Mouse (Mus musculus) limb, embryonic 12.5 days (tissue): ENCODE measurements around the gene Esrrb. TPM values are rescaled to one million over a fixed set of nuclear protein-coding genes. Genes with fewer than 3 reads are reported as not detected.

Experiments
- ATAC-seq: fragments of 200-750 bp; cut with Nextera tagmentation; 2 replicates; pipeline ENCODE4 v1.8.0; 2017; ENCODE audit warnings: low read depth, moderate TSS enrichment; ENCODE audit not compliant: insufficient number of reproducible peaks, insufficient read depth, low FRiP score, low TSS enrichment
- H3K27ac ChIP-seq: fragments of 300-500 bp; sonication (generic); 2 replicates; pipeline ENCODE4 v1.5.1; 2016; ENCODE audit warnings: mild to moderate bottlenecking, moderate library complexity
- H3K27me3 ChIP-seq: fragments of 300-500 bp; sonication (generic); 2 replicates; pipeline ENCODE4 v1.6.1; 2016; ENCODE audit warnings: mild to moderate bottlenecking, moderate library complexity
- H3K36me3 ChIP-seq: fragments of 300-500 bp; sonication (generic); 2 replicates; pipeline ENCODE4 v1.6.1; 2016; ENCODE audit warnings: mild to moderate bottlenecking, moderate library complexity
- H3K4me1 ChIP-seq: fragments of 300-500 bp; sonication (generic); replicated peaks from 2 replicates; pipeline ENCODE4 v1.6.1; 2016
- H3K4me2 ChIP-seq: fragments of 300-500 bp; sonication (generic); 2 replicates; pipeline ENCODE4 v1.6.1; 2016; ENCODE audit warnings: mild to moderate bottlenecking, moderate library complexity
- H3K4me3 ChIP-seq: fragments of 300-500 bp; sonication (generic); replicated peaks from 2 replicates; pipeline ENCODE4 v1.5.1; 2016; ENCODE audit warnings: mild to moderate bottlenecking
- H3K9ac ChIP-seq: fragments of 300-500 bp; sonication (generic); replicated peaks from 2 replicates; pipeline ENCODE4 v1.6.1; 2016; ENCODE audit warnings: mild to moderate bottlenecking, moderate library complexity
- H3K9me3 ChIP-seq: fragments of 300-500 bp; sonication (generic); 2 replicates; pipeline ENCODE4 v1.6.1; 2016; ENCODE audit warnings: mild to moderate bottlenecking, moderate library complexity
- WGBS: fragments of 180-500 bp; shearing (Covaris S2); methylation state at CpG from one replicate; pipeline ENCODE4 v1.1.7; 2016; 5-methylcytosine and 5-hydroxymethylcytosine counted together
- polyA plus RNA-seq: library from polyadenylated mRNA; unstranded; fragments of >200 nt; fragmentation: Nextera tagmentation; extraction: Ambion mirVana; gene quantifications from 2 replicates; pipeline ENCODE4 v1.2.1, GENCODE M21; 2016

The Esrrb gene
- polyA plus RNA-seq, 1 experiment from 2014 or later, result 0.74 TPM

GRCm38 (mm10) chr12:86364285-86364684 is 3.4 kb downstream of the Esrrb start:
- Histone ChIP-seq H3K27ac (peak overlapping the region; percentile 35; the same call in 1 of the 2 replicates), H3K9me3 (no peaks in the 10 kb centered on the region), H3K27me3 (peaks cover 37% of the 10 kb centered on the region), H3K4me1 (peaks cover 60% of the 10 kb centered on the region), H3K9ac (no peak overlapping the region), H3K4me3 (no peak overlapping the region), H3K4me2 (peak overlapping the region; percentile 19; the same call in 1 of the 2 replicates), H3K36me3 (no peaks in the 10 kb centered on the region)
- 9% methylated on average over 5 of the region's 5 CpGs for WGBS
- no peak for ATAC-seq

GRCm38 (mm10) chr12:86364756-86365155 is 3.8 kb downstream of the Esrrb start:
- peaks cover 55% of the 10 kb centered on the region for H3K4me1 ChIP-seq
- H3K4me2 ChIP-seq, result peak overlapping the region; percentile 30; the same call in 1 of the 2 replicates
- no peaks in the 10 kb centered on the region for H3K36me3 ChIP-seq
- ATAC-seq, result no peak
- no peak overlapping the region for H3K4me3 ChIP-seq
- peak overlapping the region; percentile 35; the same call in 1 of the 2 replicates for H3K27ac ChIP-seq
- WGBS, result 5% methylated on average over 5 of the region's 5 CpGs
- H3K9me3 ChIP-seq, result no peaks in the 10 kb centered on the region
- peaks cover 37% of the 10 kb centered on the region for H3K27me3 ChIP-seq
- no peak overlapping the region for H3K9ac ChIP-seq

DNA sequence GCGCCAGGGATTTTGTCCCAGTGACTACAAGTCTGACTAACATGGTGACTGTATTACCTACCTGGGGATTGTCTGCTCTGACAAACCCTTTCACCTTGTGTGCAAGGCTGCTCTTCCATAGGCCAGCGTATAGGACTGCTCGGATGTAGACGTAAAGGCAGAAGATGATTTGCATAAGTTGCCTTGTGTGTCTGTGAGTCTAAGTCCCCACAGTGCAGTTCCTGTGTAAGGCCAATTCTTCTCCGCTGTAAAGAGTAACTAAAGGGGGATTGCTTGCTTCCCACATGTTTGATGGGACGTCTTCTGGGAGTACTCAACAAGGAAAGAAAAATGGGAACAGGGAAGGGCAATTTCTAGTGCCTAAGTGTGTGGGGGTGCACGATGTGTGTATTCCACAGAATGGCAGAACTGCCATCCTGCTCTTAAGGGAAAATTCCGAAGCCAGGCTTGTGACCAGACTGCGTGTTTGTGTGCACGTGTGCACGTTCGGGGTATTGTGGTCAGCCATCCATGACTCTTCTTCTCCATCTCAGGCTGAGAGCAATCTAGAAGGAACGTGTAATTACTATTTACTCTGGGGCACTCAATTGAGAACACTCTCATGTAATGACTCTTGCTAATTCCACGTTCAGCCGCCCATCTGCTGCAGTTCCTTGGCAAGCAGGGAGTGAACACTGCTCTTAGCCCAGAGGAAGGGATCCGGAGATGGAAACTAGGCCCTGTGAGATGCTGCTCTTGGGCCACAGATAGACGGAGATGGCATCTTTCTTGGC is 9.9 kb downstream of the Esrrb start:
- Histone ChIP-seq H3K4me1 (peaks cover 19% of the 10 kb centered on the region), H3K9me3 (no peaks in the 10 kb centered on the region), H3K27me3 (peaks cover 22% of the 10 kb centered on the region), H3K27ac (no peak overlapping the region), H3K9ac (no peak overlapping the region), H3K4me3 (no peak overlapping the region), H3K4me2 (no peak overlapping the region), H3K36me3 (no peaks in the 10 kb centered on the region)
- no peak for ATAC-seq
- WGBS, result 85% methylated on average over 17 of the region's 17 CpGs

DNA sequence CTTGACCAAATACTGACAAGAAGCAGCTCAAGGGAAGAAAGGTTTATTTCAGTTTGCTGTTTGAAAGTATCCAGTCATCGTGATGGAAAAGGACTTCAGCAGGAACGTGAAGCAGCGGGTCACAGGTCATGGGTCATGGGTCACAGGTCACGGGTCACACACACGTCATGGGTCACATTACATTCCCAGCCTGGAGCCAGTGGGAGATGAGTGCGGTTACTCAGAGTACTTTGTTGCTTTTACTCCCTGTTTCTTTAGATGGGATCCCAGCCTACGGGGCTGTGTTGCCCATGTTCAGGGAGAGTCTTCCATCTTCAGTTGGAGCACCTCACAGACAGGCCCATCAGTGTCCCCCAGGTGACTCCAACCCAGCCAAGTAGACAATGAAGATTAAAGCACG is 13.4 kb downstream of the Esrrb start:
- H3K9ac ChIP-seq, result no peak overlapping the region
- peaks cover 24% of the 10 kb centered on the region for H3K4me1 ChIP-seq
- no peak for ATAC-seq
- H3K9me3 ChIP-seq, result no peaks in the 10 kb centered on the region
- peaks cover 37% of the 10 kb centered on the region for H3K27me3 ChIP-seq
- H3K27ac ChIP-seq, result no peak overlapping the region
- WGBS, result 65% methylated on average over 8 of the region's 8 CpGs
- H3K4me2 ChIP-seq, result no peak overlapping the region
- H3K4me3 ChIP-seq, result no peak overlapping the region
- H3K36me3 ChIP-seq, result no peaks in the 10 kb centered on the region

DNA sequence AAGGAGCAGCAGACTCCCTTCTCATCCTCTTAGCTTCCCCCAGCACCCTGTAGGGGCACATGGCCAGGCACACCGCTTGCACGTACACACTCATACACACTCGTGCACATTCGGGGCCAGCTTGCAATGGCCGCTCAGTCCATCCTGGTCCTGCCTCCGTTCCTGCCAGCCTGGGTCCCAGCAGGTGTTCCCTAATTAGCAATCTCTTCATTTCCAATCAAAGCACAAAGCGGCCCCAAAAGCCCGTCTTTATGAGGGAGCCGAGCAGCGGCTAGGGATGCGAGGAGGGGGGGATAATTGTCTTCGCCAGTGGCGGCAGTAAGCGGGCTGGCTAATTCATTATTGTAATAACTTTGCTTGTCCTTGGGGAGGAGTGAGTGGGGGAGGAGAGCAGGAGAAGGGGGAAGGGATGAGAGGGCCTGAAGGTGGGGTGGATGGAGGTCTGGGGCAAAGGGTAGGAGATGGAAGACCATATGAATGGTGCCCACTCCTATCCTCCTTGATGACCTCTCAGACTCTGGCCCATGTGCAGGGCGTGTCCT is 18.8 kb downstream of the Esrrb start:
- H3K9me3 ChIP-seq, result no peaks in the 10 kb centered on the region
- peak overlapping the region; percentile 43 for H3K4me2 ChIP-seq
- 4% methylated on average over 15 of the region's 15 CpGs for WGBS
- no peaks in the 10 kb centered on the region for H3K36me3 ChIP-seq
- H3K4me3 ChIP-seq, result no peak overlapping the region
- 0 out of 2 replicates have a peak, but pooled peaks have one; percentile 49 for ATAC-seq
- peaks cover 69% of the 10 kb centered on the region for H3K27me3 ChIP-seq
- peaks cover 30% of the 10 kb centered on the region for H3K4me1 ChIP-seq
- H3K27ac ChIP-seq, result no peak overlapping the region
- H3K9ac ChIP-seq, result no peak overlapping the region

GRCm38 (mm10) chr12:86383803-86384202 is 22.9 kb downstream of the Esrrb start:
- WGBS, result 11% methylated on average over 6 of the region's 6 CpGs
- Histone ChIP-seq H3K9ac (no peak overlapping the region), H3K4me2 (no peak overlapping the region), H3K27me3 (peaks cover 39% of the 10 kb centered on the region), H3K9me3 (no peaks in the 10 kb centered on the region), H3K27ac (no peak overlapping the region), H3K36me3 (no peaks in the 10 kb centered on the region), H3K4me1 (peaks cover 23% of the 10 kb centered on the region), H3K4me3 (no peak overlapping the region)
- ATAC-seq, result no peak

DNA sequence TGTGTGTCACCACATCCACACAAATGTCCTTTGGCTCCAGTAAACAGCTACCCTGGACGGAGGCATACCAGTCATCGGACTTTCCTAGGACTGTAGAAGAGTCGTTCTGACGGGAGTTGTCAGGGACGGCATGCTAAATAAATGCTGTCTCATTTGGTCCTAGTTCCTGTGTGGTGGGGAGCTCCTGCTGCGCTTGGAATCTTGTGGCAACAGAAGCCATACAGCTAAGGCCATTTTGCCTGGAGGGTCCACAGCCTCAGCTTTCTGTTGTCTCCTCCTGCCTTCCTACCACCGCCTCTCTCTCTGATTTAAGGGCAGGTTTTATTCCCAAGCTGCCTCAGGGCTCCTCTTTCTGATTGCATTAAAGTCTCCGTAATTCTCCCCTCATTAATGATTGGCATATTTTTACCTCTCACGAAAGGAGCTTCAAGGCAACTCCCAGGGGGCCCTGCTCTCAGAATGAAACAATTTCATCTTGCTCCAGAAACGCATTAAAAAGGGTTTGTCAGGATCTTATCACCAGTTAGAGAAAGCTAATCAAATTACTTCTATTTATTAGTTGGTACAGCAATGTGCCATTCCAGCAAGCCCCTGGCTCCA is 26.9 kb downstream of the Esrrb start:
- WGBS, result 53% methylated on average over 10 of the region's 10 CpGs
- Histone ChIP-seq H3K4me3 (no peak overlapping the region), H3K4me1 (peaks cover 6% of the 10 kb centered on the region; the same call in 1 of the 2 replicates), H3K36me3 (no peaks in the 10 kb centered on the region), H3K4me2 (no peak overlapping the region), H3K9me3 (no peaks in the 10 kb centered on the region), H3K27me3 (peaks cover 15% of the 10 kb centered on the region), H3K9ac (no peak overlapping the region), H3K27ac (no peak overlapping the region)
- no peak for ATAC-seq

DNA sequence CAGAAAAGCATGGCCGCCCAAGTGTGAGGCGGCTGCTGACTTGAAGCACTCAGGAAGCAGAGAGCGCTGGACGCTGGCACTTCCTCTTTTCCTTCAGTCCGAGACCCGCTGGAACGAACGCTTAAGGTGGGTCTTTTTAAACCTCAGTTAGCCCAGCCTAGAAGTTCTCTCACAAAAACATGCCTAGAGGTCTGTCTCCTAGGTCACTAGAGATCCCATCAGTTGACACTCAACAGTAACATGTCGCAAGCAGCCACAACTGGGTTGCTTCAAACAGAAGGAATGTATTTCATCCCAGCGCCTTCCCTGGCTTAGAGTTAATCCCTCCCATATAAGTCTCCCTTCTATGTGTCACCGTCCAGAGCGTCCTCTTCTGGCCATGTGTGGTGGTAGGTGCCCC is 33.9 kb downstream of the Esrrb start:
- WGBS, result 85% methylated on average over 12 of the region's 12 CpGs
- ATAC-seq, result no peak
- H3K27ac ChIP-seq, result no peak overlapping the region

GRCm38 (mm10) chr12:86395326-86395725 is 34.4 kb downstream of the Esrrb start:
- H3K36me3 ChIP-seq, result no peaks in the 10 kb centered on the region
- no peak overlapping the region for H3K4me3 ChIP-seq
- WGBS, result 56% methylated on average over 7 of the region's 7 CpGs
- no peak overlapping the region for H3K4me2 ChIP-seq
- H3K27ac ChIP-seq, result no peak overlapping the region
- no peak overlapping the region for H3K9ac ChIP-seq
- H3K9me3 ChIP-seq, result no peaks in the 10 kb centered on the region
- ATAC-seq, result no peak
- peaks cover 1% of the 10 kb centered on the region; the same call in 1 of the 2 replicates for H3K27me3 ChIP-seq
- H3K4me1 ChIP-seq, result no peaks in the 10 kb centered on the region

More for the DNA sequence above, 33.9 kb downstream of the Esrrb start:
- Histone ChIP-seq H3K9ac (no peak overlapping the region), H3K4me1 (no peaks in the 10 kb centered on the region), H3K27me3 (no peaks in the 10 kb centered on the region), H3K4me3 (no peak overlapping the region), H3K4me2 (no peak overlapping the region), H3K9me3 (no peaks in the 10 kb centered on the region), H3K36me3 (no peaks in the 10 kb centered on the region)

DNA sequence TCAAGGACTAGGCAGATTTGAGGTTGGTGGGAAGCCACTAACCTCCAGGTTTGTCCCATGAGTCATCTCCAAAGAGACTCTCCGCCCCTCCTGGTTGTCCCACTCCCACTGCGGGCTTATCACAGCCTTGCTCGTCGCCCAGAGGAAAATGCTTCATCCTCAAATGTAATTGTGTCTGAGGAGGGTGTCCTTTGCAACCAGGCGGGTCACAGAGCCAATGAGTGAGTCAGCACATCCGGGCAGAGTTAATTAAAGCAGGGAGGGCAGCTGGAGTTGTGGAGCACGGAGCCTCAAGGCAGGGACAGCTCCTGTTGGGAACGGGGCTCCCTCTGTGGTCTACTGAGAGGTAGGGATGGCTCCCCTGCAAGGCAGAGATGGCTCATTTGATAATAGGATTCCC is 37.8 kb downstream of the Esrrb start:
- ATAC-seq, result no peak
- no peak overlapping the region for H3K4me2 ChIP-seq
- WGBS, result 24% methylated on average over 8 of the region's 8 CpGs
- 0 out of 2 replicates have a peak, but pooled peaks cover 4% of the 10 kb centered on the region for H3K4me1 ChIP-seq
- peaks cover 26% of the 10 kb centered on the region for H3K27me3 ChIP-seq
- no peak overlapping the region for H3K4me3 ChIP-seq
- no peak overlapping the region for H3K9ac ChIP-seq
- H3K27ac ChIP-seq, result no peak overlapping the region
- H3K9me3 ChIP-seq, result no peaks in the 10 kb centered on the region
- H3K36me3 ChIP-seq, result no peaks in the 10 kb centered on the region

GRCm38 (mm10) chr12:86402718-86403117 is 41.8 kb downstream of the Esrrb start:
- Histone ChIP-seq H3K36me3 (no peaks in the 10 kb centered on the region), H3K27me3 (peaks cover 33% of the 10 kb centered on the region), H3K9ac (no peak overlapping the region), H3K4me3 (no peak overlapping the region), H3K4me2 (peak overlapping the region; percentile 41), H3K4me1 (0 out of 2 replicates have a peak, but pooled peaks cover 4% of the 10 kb centered on the region), H3K9me3 (no peaks in the 10 kb centered on the region), H3K27ac (no peak overlapping the region)
- whole genome bisulfite sequencing, result 7% methylated on average over 21 of the region's 21 CpGs
- peak; percentile 52; the same call in 1 of the 2 replicates for ATAC-seq
